Mouse (Mus musculus) mesoderm, embryonic 11.5 days (tissue): ENCODE measurements around the gene Tyro3.
A peak's percentile ranks its signal among the peaks of the same experiment; 100 is the strongest.

Source experiments
- DNase-seq: peaks from one replicate; pipeline ENCODE4 v3.0.0-alpha.2; 2012; ENCODE audit warnings: low read depth, low spot score

Gene Tyro3

GRCm38 (mm10) chr2:119797279-119797783 lies at the start of gene Tyro3:
Gene Tyro3 (plus strand): TSS chr2:119797733.
- DNase-seq = no peak

- no peak for DNase-seq
These were observed 48.3 kb upstream of the Tyro3 start for GRCm38 (mm10) chr2:119749260-119749659.

GRCm38 (mm10) chr2:119757601-119758100 lies 39.9 kb upstream of the Tyro3 start:
- no peak for DNase-seq

GRCm38 (mm10) chr2:119758101-119758843 lies 39.3 kb upstream of the Tyro3 start:
- DNase-seq = no peak

- no peak for DNase-seq
These were observed 38.4 kb upstream of the Tyro3 start for GRCm38 (mm10) chr2:119758844-119759835.

- no peak for DNase-seq
These were observed 37.3 kb upstream of the Tyro3 start, which contains the start of gene Ltk for GRCm38 (mm10) chr2:119760251-119760650. Gene Ltk (minus strand): TSS chr2:119760431.

- DNase-seq = no peak
These were observed 35.3 kb upstream of the Tyro3 start for GRCm38 (mm10) chr2:119762276-119762675.

GRCm38 (mm10) chr2:119763924-119764323 lies 33.6 kb upstream of the Tyro3 start:
- DNase-seq = no peak

- no peak for DNase-seq
These were observed 30.3 kb upstream of the Tyro3 start for GRCm38 (mm10) chr2:119767246-119767645.

- peak; percentile 82 for DNase-seq
These were observed 10.2 kb upstream of the Tyro3 start, which contains the start of gene Rpap1 for GRCm38 (mm10) chr2:119787206-119787883. Gene Rpap1 (minus strand): TSS chr2:119787537.

- DNase-seq = no peak
These were observed 7.5 kb upstream of the Tyro3 start for GRCm38 (mm10) chr2:119789996-119790395.

GRCm38 (mm10) chr2:119798246-119798927 lies 854 bp downstream of the Tyro3 start:
- peak; percentile 54 for DNase-seq

GRCm38 (mm10) chr2:119799181-119799960 lies 1.8 kb downstream of the Tyro3 start:
- peak; percentile 50 for DNase-seq

- no peak for DNase-seq
These were observed 2.5 kb downstream of the Tyro3 start for GRCm38 (mm10) chr2:119799961-119800550.

GRCm38 (mm10) chr2:119800876-119801846 lies 3.6 kb downstream of the Tyro3 start:
- no peak for DNase-seq

GRCm38 (mm10) chr2:119802767-119803617 lies 5.5 kb downstream of the Tyro3 start:
- no peak for DNase-seq

GRCm38 (mm10) chr2:119803618-119804274 lies 6.2 kb downstream of the Tyro3 start:
- no peak for DNase-seq
